Mouse (Mus musculus) bone marrow macrophage, adult 2 months (primary cell): ENCODE measurements at regions not wholly inside any gene's neighbourhood (a gene's known extent, or its start where the extent isn't known, plus 50 kb on each side); places are given as distances from the start of the nearest gene placed in this dataset.

Experiments used
- CTCF ChIP-seq: IDR thresholded peaks from 2 replicates; pipeline ENCODE4 v1.5.1; 2012; ENCODE audit warnings: low read depth, mild to moderate bottlenecking, low read length, moderate library complexity
- POLR2A ChIP-seq: IDR thresholded peaks from 2 replicates; pipeline ENCODE4 v1.6.1; 2012; ENCODE audit warnings: mild to moderate bottlenecking, low read depth, low read length, borderline replicate concordance

- TF ChIP-seq POLR2A: no peak
- no peak for TF ChIP-seq CTCF
These were observed 81.5 kb upstream of the Eomes start for GRCm38 (mm10) chr9:118396425-118397053.
